Mouse (Mus musculus) mature B cell (primary cell): ENCODE data around the gene Pla2g15.

Experiments used
- in situ Hi-C: fragments of 300-500 bp; cut with MboI; formaldehyde crosslinking; loops from 2 replicates; pipeline ENCODE4 v1.14.3; 2019

Pla2g15 gene

GRCm38 (mm10) chr8:106149801-106150652, at the start of gene Pla2g15:
Pla2g15 (plus strand) TSS chr8:106150399.
- in situ Hi-C loops, result loop anchor here (25.0 kb wide), 1 partner anchor 512 kb away; no protein-coding TSS in a partner anchor

DNA sequence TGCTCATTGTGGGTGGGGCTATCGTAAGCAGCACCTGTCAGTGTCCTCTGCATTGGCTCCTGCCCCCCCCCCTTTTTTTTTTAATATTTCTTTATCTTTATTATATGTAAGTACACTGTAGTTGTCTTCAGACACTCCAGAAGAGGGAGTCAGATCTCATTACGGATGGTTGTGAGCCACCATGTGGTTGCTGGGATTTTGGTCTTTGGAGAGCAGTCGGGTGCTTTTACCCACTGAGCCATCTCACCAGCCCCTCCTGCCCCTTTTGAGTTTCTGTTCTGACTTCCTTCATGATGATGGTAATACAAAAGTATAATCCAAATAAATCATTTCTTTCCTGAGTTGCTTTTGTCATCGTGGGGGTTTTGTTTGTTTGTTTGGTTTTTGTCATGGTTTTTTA, 47.9 kb upstream of the Pla2g15 start:
- in situ Hi-C loops, result no loop called here

DNA sequence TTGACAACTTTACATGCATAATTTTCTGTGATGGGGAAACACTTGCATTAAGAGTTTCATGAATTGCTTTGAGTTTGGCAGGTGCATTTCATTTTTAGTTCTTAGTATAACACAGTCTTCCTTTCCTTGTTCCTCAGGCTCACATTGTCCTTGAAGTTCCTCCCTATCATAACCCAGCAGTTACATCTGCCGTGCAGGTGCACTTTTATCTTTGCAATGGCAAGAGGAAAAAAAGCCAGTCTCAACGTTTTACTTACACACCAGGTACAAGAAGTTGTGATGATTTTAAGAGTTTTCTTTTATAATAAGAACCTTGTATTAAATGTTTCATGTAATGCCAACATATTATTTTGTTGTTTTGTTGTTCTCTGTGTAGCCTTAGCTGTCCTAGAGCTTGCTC, 46.3 kb upstream of the Pla2g15 start:
- in situ Hi-C loops, result no loop called here

DNA sequence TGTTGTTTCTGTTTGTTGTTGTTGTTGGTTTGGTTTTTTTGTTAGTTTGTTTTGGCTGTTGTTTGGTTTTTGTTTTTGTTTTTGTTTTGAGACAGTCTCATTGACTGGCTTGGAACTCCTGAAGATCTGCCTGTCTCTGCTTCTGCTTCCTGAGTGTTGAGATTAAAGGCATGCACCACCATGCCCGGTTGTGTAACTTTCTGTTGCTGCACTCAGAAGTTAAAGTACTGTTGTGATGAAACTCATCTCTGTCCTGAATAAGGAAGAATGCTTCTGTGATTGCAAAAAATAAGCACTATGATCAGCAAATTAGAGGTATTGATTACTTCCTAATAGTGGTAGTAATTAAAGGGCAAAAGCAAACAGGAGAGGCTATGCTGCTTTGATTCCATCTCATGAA, 44.0 kb upstream of the Pla2g15 start:
- in situ Hi-C loops, result no loop called here

DNA sequence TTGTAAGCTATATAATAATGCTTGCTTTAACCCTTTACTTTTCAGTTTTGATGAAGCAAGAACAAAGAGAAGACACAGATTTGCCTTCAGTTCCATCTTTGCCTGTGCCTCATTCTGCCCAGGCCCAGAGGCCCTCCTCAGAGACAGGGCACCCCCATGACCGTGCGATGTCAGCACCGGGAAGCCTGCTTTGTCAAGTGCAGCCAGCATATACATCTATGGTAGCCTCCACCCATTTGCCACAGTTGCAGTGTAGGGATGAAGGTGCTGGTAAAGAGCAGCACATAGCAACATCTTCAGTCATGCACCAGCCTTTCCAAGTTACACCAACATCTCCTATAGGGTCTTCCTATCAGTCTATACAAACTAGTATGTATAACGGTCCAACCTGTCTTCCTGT, 42.1 kb upstream of the Pla2g15 start:
- in situ Hi-C loops, result no loop called here

- in situ Hi-C loops, result no loop called here
Measured at GRCm38 (mm10) chr8:106108729-106109128, 41.5 kb upstream of the Pla2g15 start.

- in situ Hi-C loops, result no loop called here
Measured at GRCm38 (mm10) chr8:106112041-106112440, 38.2 kb upstream of the Pla2g15 start.

- in situ Hi-C loops, result no loop called here
Measured at GRCm38 (mm10) chr8:106112514-106112913, 37.7 kb upstream of the Pla2g15 start.

DNA sequence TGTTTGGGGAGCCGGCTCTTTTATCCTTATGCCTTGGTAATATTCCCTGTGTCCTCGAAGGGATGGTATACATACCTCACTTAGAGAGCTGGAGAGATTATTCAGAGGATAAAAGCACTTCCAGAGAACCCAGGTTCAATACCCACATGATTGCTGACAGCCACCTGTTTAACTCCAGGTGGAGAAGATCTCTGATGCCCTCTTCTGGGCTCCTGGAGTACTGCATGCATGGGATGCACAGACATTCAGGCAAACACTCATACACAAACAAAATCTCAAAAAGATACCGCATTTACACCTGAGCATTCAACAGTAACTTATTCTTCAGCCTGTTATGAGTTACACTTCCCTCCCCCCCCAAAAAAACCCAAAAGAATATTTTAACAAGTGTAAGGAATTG, 34.3 kb upstream of the Pla2g15 start:
- in situ Hi-C loops, result no loop called here

DNA sequence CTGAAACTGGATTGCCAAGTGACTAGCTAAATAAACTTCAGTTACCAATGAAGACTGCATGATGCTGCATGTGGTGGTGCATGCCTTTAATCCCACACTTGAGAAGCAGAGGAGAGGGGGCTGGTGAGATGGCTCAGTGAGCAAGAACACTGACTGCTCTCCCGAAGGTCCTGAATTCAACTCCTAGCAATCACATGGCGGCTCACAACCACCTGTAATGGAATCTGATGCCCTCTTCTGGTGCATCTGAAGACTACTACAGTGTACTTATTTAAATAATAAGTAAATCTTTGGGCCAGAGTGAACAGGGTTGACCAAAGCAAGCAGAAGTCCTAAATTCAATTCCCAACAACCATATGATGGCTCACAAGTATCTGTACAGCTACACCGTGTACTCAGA, 26.8 kb upstream of the Pla2g15 start:
- in situ Hi-C loops, result no loop called here

DNA sequence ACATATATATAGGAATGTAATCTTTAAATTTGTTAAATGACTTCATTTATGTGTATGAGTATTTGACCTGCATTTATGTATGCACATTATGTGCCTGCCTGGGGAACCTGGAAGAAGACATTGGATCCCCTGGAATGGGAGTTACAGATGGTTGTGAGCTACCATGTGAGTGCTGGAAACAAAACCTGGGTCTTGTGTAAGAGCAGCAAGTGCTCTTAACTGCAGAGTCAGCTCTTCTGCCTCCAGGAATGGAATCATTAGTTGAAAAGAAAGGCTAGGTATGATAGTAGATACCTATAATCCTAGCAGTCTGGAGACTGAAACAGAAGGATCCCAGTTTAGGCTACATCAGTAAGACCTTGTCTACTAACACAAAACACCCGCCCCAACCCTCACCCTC, 24.1 kb upstream of the Pla2g15 start:
- in situ Hi-C loops, result loop anchor here (25.0 kb wide), 1 partner anchor 536 kb away; no protein-coding TSS in a partner anchor

DNA sequence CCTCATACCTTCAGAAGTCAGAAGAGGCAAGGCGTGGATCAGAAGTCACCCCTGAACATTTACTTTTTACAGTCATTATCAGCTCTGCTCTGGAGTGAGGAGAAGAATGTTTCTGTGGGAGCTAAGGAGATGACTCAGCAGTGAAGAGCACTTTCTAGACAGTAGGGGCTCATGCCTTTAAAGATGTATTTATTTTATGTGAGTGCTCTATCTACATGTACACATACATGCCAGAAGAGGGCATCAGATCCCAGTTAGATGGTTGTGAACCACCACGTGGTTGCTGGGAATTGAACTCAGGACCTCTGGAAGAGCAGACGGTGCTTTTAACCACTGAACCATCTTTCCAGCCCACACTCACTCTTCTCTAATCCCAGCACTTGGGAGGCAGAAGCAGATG, 23.1 kb upstream of the Pla2g15 start:
- in situ Hi-C loops, result loop anchor here (25.0 kb wide), 1 partner anchor 535 kb away; no protein-coding TSS in a partner anchor

DNA sequence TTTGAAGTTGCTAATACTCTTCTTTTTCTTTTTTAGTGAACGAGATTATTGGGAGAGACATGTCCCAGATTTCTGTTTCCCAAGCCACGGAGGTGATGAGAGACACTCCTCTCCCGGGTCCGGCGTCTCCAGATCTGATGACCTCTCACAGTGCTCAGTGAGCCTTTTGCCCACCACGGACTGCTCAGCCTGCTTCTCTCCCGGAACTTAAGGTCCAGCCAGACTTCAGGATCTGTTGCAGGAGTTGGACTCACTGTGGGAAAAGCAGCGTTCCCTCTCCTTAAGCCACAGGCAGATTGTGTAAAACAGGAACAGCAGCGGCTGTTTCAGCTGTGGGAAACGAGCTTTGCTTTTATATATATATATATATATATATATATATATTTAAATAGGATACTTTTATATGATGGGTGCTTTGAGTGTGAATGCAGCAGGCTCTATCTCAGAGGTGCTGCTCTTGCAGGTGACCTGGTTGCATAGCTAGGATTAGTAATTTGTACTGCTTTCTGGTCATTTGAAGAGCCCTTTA, 22.3 kb upstream of the Pla2g15 start:
- in situ Hi-C loops, result loop anchor here (25.0 kb wide), 1 partner anchor 534 kb away; no protein-coding TSS in a partner anchor

DNA sequence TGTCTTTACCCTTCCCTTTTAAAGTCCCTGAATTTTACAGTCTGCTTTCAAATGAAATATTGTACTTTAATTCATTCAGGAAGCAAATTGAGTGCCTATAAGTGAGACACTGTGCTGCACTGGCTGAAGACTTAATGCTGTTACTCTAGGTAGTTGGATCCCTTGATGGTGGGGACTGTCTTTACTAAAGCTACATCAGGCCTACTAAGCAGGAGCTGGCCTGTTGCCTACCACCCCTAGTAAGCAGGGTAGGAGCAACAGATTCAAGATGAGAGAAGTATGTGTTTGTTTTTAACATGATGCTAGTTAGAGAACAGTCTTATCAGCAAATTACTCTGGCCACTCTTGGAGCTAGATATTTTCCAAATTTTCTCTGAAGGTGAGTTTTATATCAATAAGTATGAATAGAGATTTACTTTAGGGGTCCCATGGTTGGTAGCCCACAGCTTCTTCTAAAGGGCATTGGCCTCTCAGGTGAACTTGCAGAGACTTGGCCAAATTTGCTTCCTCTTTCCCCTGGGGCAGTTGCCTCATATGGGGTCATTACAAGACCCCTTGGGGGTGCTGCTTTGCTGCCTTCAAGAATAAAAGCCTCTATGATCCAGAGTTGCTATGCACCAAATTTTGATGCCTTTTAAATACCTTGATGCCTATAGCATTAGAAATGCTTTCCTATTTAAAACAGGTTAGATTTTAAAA, 20.8 kb upstream of the Pla2g15 start:
- in situ Hi-C loops, result loop anchor here (25.0 kb wide), 1 partner anchor 533 kb away; no protein-coding TSS in a partner anchor

DNA sequence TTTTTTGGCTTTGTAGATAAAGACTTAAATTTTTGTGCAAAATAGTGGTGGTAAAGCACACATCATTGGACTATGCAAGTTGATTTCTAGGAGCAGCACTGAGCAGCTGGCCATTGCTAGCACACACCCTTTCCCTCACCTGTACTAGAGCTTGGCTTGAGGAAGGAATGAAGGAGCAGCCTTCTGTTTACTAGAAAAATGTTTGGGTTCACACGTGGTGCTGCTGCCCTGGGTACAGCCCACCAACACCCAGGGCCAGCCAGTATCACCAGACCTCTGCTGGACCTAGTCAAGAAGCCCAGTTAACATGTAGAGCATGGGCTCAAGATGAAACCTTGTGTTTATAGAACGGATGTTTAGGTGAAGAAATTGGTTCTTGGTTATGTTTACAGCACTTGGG, 20.2 kb upstream of the Pla2g15 start:
- in situ Hi-C loops, result loop anchor here (25.0 kb wide), 1 partner anchor 532 kb away; no protein-coding TSS in a partner anchor

DNA sequence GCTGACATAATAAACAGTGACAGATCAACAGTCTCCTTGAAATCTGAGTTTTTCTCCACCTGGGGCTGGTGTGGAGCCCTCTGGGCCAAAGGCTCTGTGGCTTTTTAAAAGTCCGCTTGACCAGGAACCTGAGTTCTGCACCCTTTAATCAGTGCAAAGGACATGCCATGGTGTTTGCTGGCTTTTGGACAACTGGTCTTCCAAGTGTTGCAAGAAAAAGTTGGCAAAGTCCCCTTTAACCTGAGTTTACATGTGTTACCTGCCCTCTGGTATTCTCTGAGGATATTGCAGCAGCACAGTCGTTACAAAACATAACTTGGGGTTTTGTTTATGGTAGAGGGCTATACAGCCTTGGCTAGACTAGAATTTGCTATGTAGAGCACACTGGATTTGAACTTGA, 19.7 kb upstream of the Pla2g15 start:
- in situ Hi-C loops, result loop anchor here (25.0 kb wide), 1 partner anchor 532 kb away; no protein-coding TSS in a partner anchor

DNA sequence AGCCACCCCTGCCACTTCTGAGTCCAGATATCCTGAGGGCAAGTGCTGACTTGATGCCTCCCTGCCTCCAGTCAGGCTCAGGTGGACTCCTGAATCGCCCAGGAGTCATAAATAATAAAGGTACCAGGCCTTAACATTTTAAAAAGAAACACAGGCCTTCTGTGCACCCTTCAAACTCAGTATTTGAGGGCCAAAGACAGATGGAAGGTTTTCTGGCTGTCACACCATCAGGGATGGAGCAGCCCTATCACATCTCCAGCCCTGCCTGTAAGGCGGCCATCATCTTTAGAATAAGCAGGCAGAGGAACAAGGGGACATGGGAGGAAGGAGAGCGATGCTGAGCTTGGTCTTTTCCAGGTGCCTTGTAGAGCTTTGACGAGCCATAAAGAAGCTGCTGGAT, 19.2 kb upstream of the Pla2g15 start:
- in situ Hi-C loops, result loop anchor here (25.0 kb wide), 1 partner anchor 531 kb away; no protein-coding TSS in a partner anchor

DNA sequence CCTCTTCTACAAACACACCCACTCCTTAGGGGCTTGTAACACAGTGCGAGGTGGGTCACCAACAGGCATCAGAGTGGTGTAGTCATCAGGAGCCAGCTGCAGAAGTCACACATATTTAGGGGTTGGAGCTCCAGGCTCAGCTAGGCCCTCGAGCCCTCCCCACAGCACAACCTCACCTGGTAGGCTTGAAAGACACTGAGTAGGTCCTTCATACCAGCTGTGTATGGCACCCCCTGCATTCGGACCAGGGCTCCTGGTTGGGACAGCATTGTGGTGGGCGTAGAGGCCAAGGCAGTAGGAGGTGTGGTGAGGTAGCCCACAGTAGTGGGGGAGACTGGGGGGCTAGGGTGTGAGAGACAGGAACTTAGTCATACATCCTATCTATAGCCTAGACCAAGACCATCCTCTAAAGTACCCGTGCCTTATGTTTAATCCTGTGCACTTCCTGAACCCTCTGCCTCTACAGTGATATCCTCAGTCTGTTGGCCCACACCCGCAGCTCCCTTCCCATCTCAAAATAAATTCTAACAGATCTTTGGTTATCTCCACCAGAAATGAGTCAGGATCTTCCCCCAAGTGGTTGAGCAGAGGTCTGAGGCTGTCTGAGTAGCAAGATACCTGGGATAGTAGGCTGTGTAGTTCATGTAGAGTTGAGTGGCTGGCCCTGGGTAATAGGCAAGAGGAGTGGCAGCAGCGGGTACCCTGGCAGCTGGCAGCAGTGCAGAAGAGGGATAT, 18.5 kb upstream of the Pla2g15 start:
- in situ Hi-C loops, result loop anchor here (25.0 kb wide), 1 partner anchor 531 kb away; no protein-coding TSS in a partner anchor

DNA sequence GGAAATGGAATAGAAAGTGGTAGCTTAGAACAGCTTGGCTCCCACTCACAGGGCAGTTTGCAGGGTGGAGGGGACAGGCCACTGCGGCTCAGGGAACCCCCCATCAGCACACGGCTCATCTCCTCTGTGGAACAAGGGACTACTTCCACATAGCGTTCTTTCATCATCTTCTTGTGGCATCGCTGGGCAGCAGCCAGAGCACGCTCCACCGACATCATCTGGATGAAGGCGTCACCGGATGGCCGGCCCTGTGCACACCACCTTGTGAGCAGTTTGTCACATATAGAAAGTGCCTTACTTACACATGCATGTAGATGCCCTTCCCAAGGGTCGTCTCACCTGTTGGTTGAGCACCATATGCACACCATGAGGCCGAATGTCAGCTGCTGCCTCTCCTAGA, 17.8 kb upstream of the Pla2g15 start:
- in situ Hi-C loops, result loop anchor here (25.0 kb wide), 1 partner anchor 530 kb away; no protein-coding TSS in a partner anchor

- in situ Hi-C loops, result loop anchor here (25.0 kb wide), 1 partner anchor 529 kb away; no protein-coding TSS in a partner anchor
Measured at GRCm38 (mm10) chr8:106133526-106133925, 16.7 kb upstream of the Pla2g15 start.

GRCm38 (mm10) chr8:106133946-106134345, 16.3 kb upstream of the Pla2g15 start:
- in situ Hi-C loops, result loop anchor here (25.0 kb wide), 1 partner anchor 528 kb away; no protein-coding TSS in a partner anchor
